Mouse (Mus musculus): ENCODE measurements around the gene Klhdc4.
A peak's percentile ranks its signal among the peaks of the same experiment; 100 is the strongest.

Klhdc4 gene

GRCm38 (mm10) chr8:121829048-121829776 lies at the start of gene Klhdc4:
Gene Klhdc4, minus strand, starts transcription at chr8:121829569.
- peak; percentile 91 for DNase-seq

DNA sequence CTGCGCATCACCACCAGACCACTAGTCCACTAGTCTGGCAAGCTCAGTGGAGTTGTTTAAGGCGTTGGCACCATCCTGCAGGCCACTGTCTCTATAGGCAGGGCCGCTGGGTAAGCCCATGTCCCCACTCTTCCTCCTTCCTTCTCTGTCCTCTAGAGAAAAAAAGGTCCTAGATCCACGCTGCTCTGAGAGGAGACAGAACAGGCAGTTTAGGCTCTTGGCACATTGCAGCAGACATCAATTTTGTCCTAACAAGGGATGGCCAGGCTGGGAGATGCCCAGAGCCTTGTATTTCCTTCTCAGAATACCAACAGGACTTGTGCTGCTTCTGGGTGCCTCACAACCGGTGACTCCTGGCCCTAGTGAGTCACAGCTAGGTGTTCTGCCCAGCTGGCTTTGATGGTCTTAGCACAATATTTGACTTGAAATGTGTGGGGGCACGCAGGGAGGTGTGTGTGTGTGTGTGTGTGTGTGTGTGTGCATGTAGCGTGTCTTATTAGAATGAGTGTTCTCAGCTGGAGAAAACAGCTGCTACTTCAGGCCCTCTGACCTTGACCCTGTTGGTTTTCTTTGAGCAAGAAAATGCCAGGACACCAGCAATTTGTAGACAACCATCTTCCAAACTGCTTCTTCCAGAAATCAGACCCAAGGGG lies 48.6 kb upstream of the Klhdc4 start:
- DNase-seq = peak; percentile 57

DNA sequence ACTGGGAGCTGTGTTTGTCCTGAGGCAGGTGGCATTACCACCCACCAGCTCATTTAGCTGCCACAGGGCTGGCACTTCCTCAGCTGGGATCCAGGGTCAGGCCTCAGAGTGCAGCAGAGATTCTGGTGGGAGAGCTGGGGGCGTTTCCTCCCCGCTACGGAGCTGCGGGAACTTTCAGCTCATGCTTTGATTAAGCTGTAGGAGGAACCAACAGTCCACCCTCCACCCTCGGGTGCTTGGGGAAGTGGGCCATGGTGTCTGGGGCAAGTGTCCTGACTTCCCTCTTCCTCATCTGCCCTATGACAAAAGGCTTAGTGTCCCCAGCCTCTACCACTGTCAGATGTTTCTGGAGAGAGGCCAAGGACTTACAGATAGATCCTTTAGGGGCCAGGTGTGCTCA lies 47.8 kb upstream of the Klhdc4 start:
- peak; percentile 14 for DNase-seq

DNA sequence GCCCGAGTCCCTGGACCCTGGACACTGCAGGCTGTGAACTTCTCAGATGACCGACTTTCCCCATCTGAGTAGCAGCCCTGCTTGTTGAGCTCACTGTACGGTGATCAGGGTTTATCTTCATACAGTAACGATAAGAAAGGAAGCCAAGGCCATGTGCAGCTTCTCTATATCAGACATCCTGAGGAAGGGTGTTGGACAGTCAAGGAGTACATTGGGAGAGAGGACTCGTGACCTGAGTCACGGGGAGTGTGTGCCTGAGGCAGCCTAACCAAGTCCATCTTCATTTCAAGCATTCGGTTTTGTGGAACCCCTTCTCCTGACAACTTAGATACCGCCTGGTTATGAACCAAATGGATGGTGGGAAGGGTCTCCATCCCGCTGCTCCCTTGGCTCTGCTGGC lies 46.1 kb upstream of the Klhdc4 start:
- DNase-seq = no peak

DNA sequence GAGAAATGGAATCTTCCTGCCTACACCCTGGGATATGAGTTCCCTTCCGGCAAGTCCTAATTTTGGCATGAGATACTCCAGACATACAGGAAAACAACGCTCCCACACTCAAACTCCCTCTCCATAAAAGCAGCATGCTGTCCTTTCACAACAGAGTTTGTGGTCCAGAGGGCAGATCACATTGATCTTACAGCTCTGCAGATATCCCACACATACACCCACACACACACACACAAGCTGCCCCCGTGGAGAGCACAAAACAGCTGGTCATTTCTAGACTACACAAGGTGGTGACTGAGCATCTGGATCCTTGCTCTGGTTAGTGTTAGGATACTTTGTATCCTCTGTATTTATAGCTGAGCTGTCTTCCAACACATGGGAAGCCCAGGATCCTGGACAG lies 45.7 kb upstream of the Klhdc4 start:
- DNase-seq = no peak

- DNase-seq = peak; percentile 84
Observed at GRCm38 (mm10) chr8:121874031-121874430, 44.7 kb upstream of the Klhdc4 start.

- no peak for DNase-seq
Observed at GRCm38 (mm10) chr8:121871833-121872440, 42.6 kb upstream of the Klhdc4 start.

GRCm38 (mm10) chr8:121870190-121870589 lies 40.8 kb upstream of the Klhdc4 start:
- no peak for DNase-seq

GRCm38 (mm10) chr8:121868896-121869295 lies 39.5 kb upstream of the Klhdc4 start:
- no peak for DNase-seq

- no peak for DNase-seq
Observed at GRCm38 (mm10) chr8:121868196-121868595, 38.8 kb upstream of the Klhdc4 start.

DNA sequence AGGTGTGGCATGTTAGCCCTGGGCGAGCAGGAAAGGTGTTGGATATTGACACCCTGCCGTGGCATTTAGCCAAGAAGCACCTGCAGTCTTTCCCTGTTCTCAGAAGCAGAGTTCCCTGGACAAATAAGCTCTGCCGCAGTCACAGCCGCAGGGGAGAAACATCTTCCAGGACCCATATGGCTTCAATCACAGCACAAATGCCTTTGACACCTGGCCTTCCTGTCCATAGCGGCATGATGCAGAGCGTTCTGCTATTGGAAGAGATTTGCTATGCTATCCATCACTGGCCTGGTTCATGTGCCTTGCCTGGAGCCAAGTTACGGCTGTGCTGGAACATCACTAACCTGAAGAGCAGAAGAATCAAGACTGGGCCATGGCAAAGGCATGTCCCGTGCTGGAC lies 36.0 kb upstream of the Klhdc4 start:
- peak; percentile 18 for DNase-seq

DNA sequence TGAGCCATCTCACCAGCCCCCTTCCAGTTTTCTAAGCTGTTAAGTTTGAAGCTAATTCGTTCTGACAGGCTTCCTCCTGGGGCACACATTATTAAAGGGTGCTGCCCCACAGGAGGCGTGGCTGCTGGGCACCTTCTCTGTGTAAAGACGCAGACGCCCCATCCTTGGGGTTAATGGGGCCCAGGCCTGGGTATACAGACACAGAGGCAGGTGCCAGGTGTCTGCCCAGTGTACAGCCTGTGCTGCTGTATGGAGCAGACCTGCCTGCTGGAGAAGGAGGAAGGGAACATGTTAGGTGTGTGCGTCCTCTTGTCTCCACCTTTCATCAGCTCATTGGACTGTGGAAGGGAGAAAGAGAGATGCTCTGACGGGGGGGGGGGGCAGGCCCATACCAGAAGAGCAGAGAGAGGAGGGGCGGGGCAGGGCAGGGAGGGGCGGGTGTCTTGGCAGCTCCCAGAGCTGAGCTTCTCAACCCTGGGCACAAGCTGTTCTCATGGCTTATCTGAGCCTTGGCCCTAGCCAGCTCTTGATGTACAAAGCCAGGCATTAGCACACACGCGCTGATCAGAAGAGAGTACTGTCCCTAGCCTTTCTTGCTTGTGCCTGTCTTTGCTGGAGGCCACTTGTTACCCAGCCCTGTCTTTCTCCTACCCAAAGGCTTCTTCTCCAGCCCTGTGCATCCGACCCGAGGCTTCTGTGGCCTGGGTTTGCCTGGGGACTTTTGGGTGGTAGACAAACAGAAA lies 32.6 kb upstream of the Klhdc4 start:
- DNase-seq = no peak

DNA sequence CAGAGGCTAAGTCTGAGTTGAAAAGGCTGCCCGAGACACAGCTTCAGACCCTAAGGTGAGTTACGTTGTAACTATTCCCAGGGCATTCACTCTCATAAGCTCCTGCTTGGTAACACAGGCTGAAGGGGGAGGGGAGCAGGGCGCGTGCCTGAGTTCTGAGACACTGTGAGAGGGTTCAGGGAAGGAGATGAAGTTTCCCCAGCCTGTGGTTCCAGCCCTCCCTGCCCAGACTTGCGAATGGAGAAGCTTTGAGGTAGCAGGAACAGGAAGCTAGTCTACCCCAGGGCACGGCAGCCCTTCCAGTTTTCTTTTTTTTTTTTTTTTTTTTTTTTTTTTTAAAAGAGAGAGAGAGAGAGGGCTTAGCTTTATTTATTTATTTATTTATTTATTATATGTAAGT lies 31.9 kb upstream of the Klhdc4 start:
- no peak for DNase-seq

DNA sequence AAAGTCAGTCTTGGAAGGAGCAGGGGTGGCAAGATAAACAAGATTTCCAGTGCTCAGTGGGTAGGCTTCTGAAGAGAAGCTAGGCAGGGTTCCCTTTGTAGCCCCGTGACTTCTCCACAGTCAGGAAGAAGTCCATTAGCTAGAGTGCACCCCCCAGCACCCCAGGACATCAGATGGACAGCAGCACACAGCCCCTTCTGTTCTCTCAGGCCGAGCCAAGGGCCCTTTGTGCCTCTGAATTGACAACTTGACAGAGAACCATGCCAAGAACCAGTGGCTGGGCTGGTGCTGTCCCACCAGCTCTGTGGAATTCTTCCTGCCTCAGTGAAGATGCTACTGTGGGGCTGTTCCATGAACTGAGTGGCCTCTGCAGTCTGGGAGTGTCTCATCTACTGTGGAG lies 28.4 kb upstream of the Klhdc4 start:
- no peak for DNase-seq

GRCm38 (mm10) chr8:121857331-121857730 lies 28.0 kb upstream of the Klhdc4 start:
- no peak for DNase-seq

DNA sequence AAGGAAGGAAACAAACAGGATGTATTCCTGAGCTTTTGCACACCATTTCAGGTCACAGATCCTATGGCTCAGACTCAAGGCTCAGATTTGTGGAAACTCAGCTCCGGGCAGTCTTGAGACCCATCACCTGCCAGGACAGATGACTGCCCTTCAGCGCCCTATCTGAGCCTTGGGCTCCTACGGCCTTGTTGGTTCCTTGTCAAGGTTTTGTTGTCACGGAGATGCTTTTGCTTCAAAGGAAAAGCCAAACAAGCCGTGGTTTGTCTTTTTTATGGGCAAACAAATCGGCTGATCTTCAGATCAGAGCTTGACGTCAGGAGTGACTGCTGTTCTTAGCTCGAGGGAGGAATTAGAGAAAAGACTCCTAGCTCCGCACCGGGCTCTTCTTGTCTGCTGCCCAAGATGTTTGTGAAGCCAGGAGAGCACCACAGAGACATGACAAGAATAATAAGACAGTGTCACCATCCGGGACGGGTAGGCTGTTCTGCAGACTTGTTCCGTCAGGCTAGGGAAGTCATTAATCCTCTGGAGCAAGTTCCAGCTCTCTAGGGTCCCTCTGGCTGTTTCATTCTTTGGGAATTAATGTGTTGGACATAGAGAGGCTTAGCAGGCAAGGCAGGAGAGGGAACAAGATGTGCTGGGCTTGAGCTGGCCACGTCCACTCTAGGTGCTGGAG lies 26.8 kb upstream of the Klhdc4 start:
- DNase-seq = no peak

DNA sequence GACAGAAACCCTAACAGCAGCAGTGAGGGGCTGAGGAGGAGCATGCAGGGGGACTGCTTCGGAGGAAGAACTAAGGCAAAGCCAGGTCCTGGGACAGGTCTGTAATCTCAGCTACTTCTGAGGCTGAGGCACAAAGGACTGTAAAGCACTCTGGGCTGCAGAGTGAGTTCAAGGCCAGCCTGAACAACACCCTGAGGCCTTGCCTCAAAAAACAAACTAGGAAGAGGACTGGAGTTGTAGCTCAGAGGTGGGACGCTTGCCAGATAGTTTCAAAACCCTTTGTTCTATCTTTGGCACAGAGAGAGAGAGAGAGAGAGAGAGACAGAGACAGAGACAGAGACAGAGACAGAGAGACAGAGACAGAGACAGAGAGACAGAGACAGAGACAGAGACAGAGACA lies 24.2 kb upstream of the Klhdc4 start:
- DNase-seq = peak; percentile 34

GRCm38 (mm10) chr8:121852464-121852863 lies 23.1 kb upstream of the Klhdc4 start:
- no peak for DNase-seq

GRCm38 (mm10) chr8:121851716-121852115 lies 22.3 kb upstream of the Klhdc4 start:
- DNase-seq = no peak

DNA sequence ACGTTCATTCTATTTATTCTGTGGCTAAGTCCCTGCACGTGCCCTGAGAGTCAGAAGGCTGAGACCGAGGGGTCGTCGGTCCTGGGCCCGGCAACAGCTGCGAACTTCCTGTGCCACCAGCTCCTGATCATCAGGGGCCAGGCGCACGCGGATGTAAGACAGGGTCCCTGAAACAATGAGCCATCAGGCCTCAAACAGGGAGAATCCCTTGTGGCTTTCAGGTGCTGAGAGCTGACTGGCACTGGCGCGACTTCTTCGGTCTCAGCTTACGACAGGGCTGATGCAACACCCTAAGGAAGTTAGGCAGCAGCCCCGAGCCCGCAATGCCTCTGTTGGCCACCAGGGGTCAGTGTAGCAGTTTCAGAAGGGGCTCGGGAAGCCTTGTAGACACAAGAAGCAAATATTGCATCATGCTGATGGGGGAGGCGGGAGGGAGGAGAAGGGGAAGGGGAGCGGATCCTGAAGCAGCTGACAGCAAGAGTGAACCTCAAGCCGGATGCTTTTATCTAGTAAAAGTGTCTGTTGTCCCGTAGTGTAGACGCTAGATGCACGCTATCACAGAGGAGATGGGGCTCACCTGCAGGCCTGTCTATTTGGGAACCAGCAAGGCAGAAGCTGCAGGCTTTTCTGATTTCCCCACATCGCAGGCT lies 21.6 kb upstream of the Klhdc4 start:
- peak; percentile 98 for DNase-seq

- no peak for DNase-seq
Observed at GRCm38 (mm10) chr8:121850436-121850820, 21.1 kb upstream of the Klhdc4 start.

- DNase-seq = peak; percentile 82
Observed at GRCm38 (mm10) chr8:121850018-121850417, 20.6 kb upstream of the Klhdc4 start.
